Mouse (Mus musculus) left cerebral cortex, adult 11 months (tissue): ENCODE data around the gene Daglb.

Experiments
- DNase-seq: peaks from one replicate; pipeline ENCODE4 v3.0.0; 2022; ENCODE audit warnings: low spot score

Gene Daglb

GRCm38 (mm10) chr5:143464100-143464756 is at the start of gene Daglb:
Gene Daglb (plus strand): TSS chr5:143464584.
- DNase-seq, result peak; percentile 87

DNA sequence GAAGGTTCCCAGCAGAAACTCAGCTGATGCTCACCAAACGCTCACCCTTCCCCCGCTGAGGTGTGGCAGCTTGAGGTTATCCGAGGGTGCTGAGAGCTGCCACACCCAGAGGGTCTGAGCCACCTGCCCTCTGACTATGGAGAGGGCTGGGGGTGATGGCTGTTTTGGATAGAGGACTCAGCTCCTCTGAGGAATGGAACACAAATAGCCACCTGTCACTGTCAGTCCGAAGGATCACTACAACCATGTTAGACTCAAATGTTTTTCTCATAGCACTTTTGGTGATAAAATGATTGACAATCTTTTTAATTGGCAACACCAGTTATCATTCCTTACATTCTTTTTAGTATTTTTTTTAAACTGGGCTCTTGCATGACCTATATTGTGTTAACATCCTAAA is 42.9 kb upstream of the Daglb start:
- no peak for DNase-seq

- DNase-seq, result no peak
Observed at GRCm38 (mm10) chr5:143422990-143423389, 41.4 kb upstream of the Daglb start.

DNA sequence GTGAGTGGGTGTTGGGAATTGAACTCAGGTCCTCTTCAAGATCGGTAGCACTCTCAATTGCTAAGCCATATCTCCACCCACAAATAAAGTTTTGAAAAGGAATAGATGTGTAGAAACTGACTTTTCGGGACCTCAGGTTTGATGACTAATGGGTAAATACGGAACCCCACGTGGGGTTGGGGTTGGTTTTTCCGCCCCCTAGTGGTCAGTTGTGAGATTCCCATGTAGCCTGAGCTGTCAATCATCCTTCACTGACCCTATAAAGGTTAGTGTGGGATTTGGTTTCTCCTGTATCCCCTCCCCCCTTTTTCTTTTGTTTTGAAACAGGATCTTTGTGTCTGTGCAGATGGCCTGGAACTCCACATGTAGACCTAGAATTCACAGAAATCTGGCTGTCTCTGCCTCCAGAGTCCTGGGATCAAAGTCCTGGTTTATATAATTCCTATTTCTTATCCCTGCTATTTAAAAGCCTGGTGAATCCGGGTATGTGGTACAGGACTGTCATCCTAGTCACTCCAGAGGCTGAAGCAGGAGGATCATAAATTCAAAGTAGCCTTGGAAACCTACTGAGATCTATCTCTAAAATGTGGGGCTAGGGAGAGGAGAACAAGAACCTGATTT is 40.4 kb upstream of the Daglb start:
- DNase-seq, result no peak

DNA sequence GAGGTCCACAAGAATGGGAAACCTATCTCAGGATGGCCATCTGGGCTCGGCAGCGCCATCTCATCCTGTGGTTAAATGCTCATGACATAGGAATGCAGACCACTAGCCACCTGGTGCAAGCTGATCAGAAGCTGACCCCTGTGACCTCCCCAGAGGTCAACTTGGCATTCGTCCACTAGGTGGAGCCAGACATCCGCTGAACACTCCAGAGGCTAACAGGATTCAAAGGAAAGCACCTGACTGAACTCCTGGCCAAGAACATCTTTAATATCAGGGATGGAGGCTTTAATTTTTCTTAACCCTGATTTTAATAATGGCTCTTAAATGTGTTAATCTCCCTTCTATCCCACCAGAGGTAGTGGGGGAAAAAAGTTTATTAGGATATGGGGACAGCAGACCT is 30.0 kb upstream of the Daglb start:
- DNase-seq, result no peak

- no peak for DNase-seq
Observed at GRCm38 (mm10) chr5:143441298-143441697, 23.1 kb upstream of the Daglb start.

GRCm38 (mm10) chr5:143441753-143442152 is 22.6 kb upstream of the Daglb start:
- no peak for DNase-seq

GRCm38 (mm10) chr5:143463671-143464070 is 713 bp upstream of the Daglb start:
- DNase-seq, result no peak

DNA sequence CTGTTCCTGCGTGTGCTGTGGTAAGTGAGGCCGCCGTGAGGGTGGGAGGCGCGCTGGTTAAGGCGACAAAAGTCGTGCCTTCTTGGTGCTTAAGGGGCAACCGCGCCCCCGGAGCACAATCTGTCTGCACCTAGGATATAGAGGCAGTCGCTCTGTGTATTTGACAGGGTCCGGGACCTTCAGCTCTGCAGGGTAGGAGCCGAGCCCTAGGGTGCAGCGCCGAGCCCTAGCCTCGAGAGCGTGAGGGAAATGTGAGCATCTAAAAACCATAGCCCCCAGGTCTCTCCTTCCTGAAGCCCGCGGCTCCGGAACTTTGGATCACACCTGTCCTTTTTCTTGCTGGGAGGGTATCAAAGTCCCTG is 354 bp downstream of the Daglb start:
- DNase-seq, result no peak

DNA sequence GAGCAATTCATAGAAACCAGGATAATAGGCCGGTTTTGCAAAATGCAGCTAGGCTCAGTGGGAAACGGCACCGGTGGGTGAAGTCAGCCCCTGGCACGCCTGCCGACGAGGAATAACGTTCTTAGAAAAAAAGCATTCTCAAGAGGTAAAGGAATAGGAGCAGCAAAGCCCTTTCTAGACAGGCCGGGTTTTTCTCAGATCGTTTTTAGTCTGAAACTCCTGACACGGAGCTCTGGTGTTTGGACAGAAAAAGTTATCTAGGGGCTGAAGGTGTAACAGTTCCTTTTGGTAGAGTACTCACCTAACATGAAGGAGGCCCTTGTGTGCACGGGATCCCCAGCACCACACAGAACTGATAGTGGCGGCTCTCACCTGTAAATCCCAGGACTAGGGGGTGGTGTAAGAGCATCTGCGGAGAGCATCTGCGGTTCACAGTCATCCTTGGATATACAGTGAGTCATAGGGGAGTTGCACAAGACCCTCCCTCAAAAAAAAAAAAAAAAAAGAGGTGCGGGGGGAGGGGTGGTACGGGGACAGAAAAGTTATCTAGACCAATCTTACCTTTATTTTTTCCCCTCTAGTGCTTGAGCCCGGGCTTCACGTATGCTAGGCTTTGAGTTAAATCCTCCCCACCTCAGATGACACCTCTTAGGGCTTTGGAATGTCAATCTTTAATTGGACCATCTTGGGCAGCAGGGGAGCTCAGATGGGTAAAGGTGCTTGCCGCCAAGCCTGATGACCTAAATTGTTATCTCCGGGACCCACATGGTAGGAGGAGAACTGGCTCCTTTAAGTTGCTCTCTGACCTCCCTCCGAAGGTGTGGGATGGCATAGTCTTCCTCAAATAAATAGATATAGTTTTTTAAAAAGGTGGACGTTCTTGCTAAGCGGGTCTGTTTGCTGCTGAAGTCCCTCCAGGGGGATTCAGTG is 1.0 kb downstream of the Daglb start:
- DNase-seq, result no peak

DNA sequence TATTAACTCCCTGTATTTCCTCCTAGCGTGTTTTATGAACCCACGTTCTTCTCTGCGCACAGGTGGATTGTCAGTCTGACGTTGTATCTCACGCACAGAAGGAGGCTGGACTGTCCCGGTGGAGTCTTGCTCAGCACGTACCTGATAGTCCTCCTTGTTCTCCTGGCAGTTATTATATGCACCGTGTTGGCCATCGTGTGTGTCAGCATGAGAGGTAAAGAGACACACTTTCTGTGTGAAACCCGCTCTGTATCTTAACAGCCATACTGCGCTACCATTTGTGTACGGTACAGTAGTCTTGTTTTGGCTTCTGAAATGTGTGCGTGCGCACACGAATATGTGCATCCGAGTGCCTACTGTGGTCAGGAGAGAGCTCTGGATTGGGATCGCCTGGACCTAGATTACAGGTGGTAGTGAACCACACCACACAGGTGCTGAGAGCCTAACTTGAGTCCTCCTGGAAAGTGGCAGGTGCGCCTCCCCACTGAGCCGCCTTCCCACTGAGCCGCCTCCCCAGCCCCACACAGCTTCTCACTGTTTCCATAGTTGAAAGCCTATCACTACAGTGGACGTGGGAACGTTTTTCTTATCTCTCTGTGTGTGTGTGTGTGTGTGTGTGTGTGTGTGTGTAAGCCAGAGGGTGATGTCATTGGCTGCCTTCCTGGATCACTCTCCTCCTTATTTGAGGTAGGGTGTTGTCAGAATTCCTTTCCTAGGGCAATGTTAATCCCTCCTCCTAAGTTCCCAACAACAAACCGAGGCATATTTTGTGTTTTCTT is 2.7 kb downstream of the Daglb start:
- DNase-seq, result no peak

DNA sequence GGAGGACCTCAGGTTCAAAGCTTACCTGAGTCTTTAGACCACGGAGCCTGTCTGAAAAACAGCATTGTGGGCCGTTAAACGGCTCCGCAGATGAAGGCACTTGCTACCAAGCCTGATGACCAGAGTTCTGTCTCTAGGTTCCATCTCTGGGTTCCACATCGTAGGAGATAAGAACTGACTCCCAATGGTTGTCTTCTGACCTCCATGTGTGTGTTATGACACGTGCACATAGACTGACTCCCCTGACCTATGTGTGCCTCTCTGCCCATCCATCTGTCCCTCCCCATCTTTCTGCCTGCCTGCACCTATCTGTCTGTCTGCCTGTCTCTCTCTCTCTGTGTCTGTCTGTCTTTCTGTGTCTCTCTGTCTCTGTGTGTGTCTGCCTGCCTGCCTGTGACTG is 3.5 kb downstream of the Daglb start:
- no peak for DNase-seq

GRCm38 (mm10) chr5:143469628-143470027 is 5.2 kb downstream of the Daglb start:
- DNase-seq, result no peak

GRCm38 (mm10) chr5:143470421-143471164 is 6.2 kb downstream of the Daglb start:
- no peak for DNase-seq

- DNase-seq, result no peak
Observed at GRCm38 (mm10) chr5:143471165-143471546, 6.8 kb downstream of the Daglb start.

- peak; percentile 59 for DNase-seq
Observed at GRCm38 (mm10) chr5:143471953-143472618, 7.7 kb downstream of the Daglb start.

DNA sequence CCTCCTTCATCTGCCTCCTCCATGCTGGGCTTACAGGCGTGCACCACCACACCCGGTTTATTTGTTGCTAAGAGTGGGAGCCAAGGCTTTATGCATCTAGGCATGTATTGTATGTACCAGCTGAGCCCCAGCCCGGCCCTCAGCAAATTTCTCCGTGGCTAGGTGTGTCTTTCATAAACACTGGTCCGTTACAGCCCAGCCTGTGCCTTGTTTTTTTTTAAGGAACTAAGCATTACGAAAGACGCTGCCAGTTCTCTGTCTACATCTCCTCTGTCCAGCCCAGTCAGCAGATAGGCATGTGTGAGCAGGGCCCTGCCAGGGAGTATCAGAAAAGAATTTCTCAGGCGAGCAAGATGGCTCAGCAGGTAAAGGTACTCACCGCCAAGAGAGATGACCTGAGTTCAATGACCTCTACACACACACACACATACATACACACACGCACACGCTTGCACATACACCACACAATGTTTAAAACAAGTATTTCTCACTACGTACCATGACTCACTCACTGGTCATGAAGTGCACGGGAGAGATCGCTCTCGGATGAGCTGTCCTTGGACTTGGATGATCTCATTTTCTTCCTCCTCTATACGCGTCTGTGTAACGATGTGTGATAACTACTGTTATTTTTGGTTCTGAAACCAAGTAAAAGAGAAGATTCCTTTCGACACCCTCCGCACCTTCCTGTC is 10.9 kb downstream of the Daglb start:
- DNase-seq, result peak; percentile 39

- no peak for DNase-seq
Observed at GRCm38 (mm10) chr5:143476013-143476412, 11.6 kb downstream of the Daglb start.

GRCm38 (mm10) chr5:143477901-143478300 is 13.5 kb downstream of the Daglb start:
- DNase-seq, result no peak

DNA sequence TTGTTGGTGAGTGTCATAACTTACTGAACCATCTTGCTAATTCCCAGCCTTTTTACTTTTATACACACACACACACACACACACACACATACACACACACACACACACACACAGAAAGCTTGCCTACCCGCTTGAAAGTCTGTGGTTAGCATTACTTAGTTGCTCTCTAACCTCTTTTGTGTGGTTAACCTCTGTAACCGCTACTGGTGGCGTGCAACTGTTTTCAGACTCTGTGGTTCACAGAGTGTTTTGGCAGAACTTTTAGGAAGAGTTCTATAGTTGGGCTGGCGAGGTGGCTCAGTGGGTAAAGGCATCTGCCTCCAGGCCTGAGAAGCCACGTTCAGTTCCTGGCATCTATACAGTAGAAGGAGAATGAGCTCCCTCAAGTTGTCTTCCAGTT is 20.6 kb downstream of the Daglb start:
- DNase-seq, result no peak
